Mouse (Mus musculus): Measurements from ENCODE around the gene Actb.

- TF ChIP-seq POLR2A (IDR thresholded peaks at IDR 0.05; ENCODE audit: low read depth, low read length), result no peak
- no peak for TF ChIP-seq CTCF (conservative IDR thresholded peaks at IDR 0.05; ENCODE audit: insufficient read depth, insufficient read length, low read depth, low read length)
These were observed 22.3 kb upstream of the Actb start for GRCm38 (mm10) chr5:142928749-142929399.

Data from kidney, adult 2 months (tissue).